Mouse (Mus musculus): ENCODE data around the gene Tcf21.

DNA sequence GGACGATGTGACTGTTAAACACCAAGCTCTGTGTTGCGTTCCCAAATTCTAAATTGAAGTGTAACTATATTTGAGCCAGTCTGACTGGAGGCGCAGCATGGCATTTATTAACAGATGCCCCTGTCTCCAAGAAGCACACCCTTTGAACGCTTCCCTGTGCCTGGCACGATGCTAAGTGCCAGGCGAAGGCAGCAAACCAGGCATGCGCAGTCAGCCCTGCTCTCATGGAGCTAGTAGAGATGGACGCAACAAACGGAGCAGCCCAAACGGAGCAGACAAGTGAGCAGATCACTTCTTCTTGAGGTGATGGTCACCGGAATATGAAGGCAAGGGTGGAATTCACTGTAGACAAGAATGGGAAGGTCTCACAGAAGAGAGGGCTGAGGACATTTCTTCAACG lies 8.1 kb downstream of the Tcf21 start:
- TF ChIP-seq GATA1 (IDR thresholded peaks at IDR 0.05; ENCODE audit: borderline replicate concordance, low read length) (no peak), FLI1 (IDR thresholded peaks at IDR 0.05; ENCODE audit: low read length) (no peak)

All from megakaryocyte, embryonic 14.5 days (primary cell).